Mouse (Mus musculus) C2C12 (cell line): Measurements from ENCODE around the gene Actl6a. TPM values are rescaled to one million over a fixed set of nuclear protein-coding genes. Genes with fewer than 3 reads are reported as not detected.
A peak's percentile ranks its signal among the peaks of the same experiment; 100 is the strongest.

Experiments used
- H3K27me3 ChIP-seq: one replicate; pipeline ENCODE4 v1.6.1; 2011; ENCODE audit not compliant: control insufficient read depth, insufficient read depth, insufficient read length
- H3K36me3 ChIP-seq: one replicate; pipeline ENCODE4 v1.6.1; 2011; ENCODE audit not compliant: control insufficient read depth, insufficient read depth
- H3K4me3 ChIP-seq: one replicate; pipeline ENCODE4 v1.5.1; 2011; ENCODE audit warnings: mild to moderate bottlenecking, control low read depth; ENCODE audit not compliant: poor library complexity, insufficient read depth, severe bottlenecking
- H3K79me2 ChIP-seq: one replicate; pipeline ENCODE4 v1.6.1; 2011; ENCODE audit not compliant: control insufficient read depth, insufficient read depth
- H3K79me3 ChIP-seq: one replicate; pipeline ENCODE4 v1.6.1; 2011; ENCODE audit warnings: low read depth, control low read depth
- H3ac ChIP-seq: one replicate; pipeline ENCODE3; 2011; ENCODE audit warnings: low read depth; ENCODE audit not compliant: control insufficient read depth, insufficient read length
- CEBPB ChIP-seq: IDR thresholded peaks from one replicate; pipeline ENCODE4 v1.6.1; 2011; ENCODE audit warnings: low read depth, mild to moderate bottlenecking, control low read depth, moderate library complexity
- CTCF ChIP-seq: IDR thresholded peaks from one replicate; pipeline ENCODE4 v1.5.1; 2011; ENCODE audit not compliant: control insufficient read depth, insufficient read depth, insufficient read length
- FOSL1 ChIP-seq: IDR thresholded peaks from one replicate; pipeline ENCODE4 v1.8.0; 2011; ENCODE audit warnings: mild to moderate bottlenecking, low read length; ENCODE audit not compliant: poor library complexity, insufficient read depth, severe bottlenecking
- MAX ChIP-seq: IDR thresholded peaks from one replicate; pipeline ENCODE4 v1.6.1; 2011; ENCODE audit warnings: mild to moderate bottlenecking, control low read depth
- MYOD1 ChIP-seq: IDR thresholded peaks from one replicate; pipeline ENCODE4 v1.6.1; 2011; ENCODE audit warnings: low read depth; ENCODE audit not compliant: control insufficient read depth, insufficient read length
- MYOG ChIP-seq: IDR thresholded peaks from one replicate; pipeline ENCODE4 v1.6.1; 2011; ENCODE audit not compliant: control insufficient read depth, insufficient read length; ENCODE audit errors: extremely low read depth
- USF1 ChIP-seq: IDR thresholded peaks from one replicate; pipeline ENCODE4 v1.6.1; 2011; ENCODE audit warnings: low read depth, mild to moderate bottlenecking, control low read depth, moderate library complexity
- polyA plus RNA-seq: library from polyadenylated mRNA; unstranded; fragments of >200 nt; fragmentation: generic; extraction: Trizol; gene quantifications from one replicate; pipeline ENCODE4 v1.2.1, GENCODE M21; 2012; ENCODE audit warnings: missing spikeins

The Actl6a gene
- polyA plus RNA-seq, 1 experiment: 77.7 TPM

DNA sequence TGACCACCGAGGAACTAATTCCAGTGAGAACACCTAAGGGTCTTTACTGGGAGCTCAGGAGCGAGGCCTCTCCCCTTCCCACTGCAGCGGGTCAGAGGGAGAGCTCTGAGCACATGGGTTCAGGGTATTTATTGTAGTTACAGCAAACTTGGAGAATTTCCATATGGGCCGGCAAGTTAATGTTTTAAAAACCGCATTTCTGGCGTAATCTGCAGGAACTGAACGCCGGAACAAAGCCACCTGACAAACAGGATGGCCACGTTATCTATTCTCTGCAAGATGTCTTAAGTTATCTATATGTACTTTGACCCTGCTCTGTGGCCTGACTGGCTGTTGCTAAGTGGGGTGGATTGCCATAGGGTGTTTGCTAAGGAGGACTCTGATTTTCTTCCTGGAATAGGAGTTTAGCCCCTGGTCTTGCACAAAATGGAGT, 16.5 kb upstream of the Actl6a start:
- no peaks in the 10 kb centered on the region for H3K36me3 ChIP-seq
- H3ac ChIP-seq: no peak overlapping the region
- H3K27me3 ChIP-seq: peaks cover 3% of the 10 kb centered on the region
- H3K79me2 ChIP-seq: no peaks in the 10 kb centered on the region
- TF ChIP-seq FOSL1: no peak
- no peak for TF ChIP-seq CTCF
- TF ChIP-seq MYOD1: no peak
- TF ChIP-seq USF1: no peak
- no peak for TF ChIP-seq MAX
- no peak for TF ChIP-seq MYOG
- no peak for TF ChIP-seq CEBPB
- H3K4me3 ChIP-seq: no peak overlapping the region
- H3K79me3 ChIP-seq: no peaks in the 10 kb centered on the region

DNA sequence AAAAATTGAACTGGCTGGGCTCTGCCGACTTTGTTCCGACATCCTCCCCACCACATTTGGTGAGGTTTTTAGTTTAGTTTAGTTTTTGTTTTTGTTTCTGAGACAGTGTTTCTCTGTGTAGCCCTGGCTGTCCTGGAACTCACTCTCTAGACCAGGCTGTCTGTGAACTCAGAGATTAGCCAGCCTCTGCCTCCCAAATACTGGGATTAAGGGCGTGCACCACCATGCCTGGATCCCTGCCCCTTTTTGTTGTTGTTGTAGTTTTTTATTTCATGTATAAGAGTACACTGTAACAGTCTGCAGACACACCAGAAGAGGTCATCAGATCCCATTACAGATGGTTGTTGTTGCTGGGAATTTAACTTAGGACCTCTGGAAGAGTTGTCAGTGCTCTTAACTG, 16.1 kb upstream of the Actl6a start:
- TF ChIP-seq MYOG (no peak), USF1 (no peak), CEBPB (no peak), MAX (no peak), CTCF (no peak), MYOD1 (no peak), FOSL1 (no peak)

DNA sequence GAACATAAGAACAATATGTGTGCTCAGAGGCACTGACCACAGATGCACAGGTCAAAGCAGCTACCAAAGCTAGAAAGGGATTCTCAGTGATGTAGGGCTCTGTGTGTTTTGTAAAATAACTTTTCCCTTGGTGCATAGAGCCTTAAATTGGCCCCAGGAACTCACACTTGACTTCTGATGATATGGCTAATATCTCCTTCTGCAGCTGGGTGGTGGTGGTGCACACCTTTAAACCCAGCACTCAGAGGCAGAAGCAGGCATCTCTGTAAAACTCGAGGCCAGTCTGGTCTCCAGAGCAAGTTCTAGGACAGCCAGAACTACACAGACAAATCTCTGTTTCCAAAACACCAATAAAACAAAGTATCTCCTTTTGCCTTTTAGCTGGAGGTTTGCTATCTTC, 15.2 kb upstream of the Actl6a start:
- Histone ChIP-seq H3K79me2 (no peaks in the 10 kb centered on the region), H3K27me3 (peaks cover 3% of the 10 kb centered on the region), H3K79me3 (no peaks in the 10 kb centered on the region), H3ac (no peak overlapping the region), H3K4me3 (no peak overlapping the region), H3K36me3 (no peaks in the 10 kb centered on the region)
- TF ChIP-seq MYOD1 (no peak), CEBPB (no peak), CTCF (no peak), MAX (no peak), FOSL1 (no peak)

More for the DNA sequence above, 16.1 kb upstream of the Actl6a start:
- H3K79me2 ChIP-seq: no peaks in the 10 kb centered on the region
- no peaks in the 10 kb centered on the region for H3K79me3 ChIP-seq
- H3K27me3 ChIP-seq: peaks cover 3% of the 10 kb centered on the region
- no peak overlapping the region for H3ac ChIP-seq
- H3K4me3 ChIP-seq: no peak overlapping the region
- H3K36me3 ChIP-seq: no peaks in the 10 kb centered on the region

DNA sequence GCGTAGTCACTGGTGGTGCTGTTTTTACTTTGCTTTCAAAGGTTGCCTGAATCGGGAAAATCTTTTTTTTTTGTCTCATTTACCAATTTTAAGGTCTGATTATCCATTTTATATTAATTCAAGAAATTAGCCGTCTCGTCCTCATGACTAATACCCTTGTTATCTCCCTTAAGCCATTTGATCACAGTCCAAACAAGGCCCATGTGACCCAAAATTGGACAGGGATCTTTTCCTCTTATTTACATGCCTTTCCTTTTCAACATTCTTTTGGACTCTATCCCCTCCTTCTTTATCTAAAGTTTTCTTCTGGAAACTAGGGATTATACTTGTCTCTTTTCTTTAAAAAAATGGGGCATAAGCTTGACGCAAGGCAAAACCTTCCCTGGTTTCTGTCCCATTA, 14.3 kb upstream of the Actl6a start:
- TF ChIP-seq USF1 (peak; percentile 41), MYOG (no peak)
- Histone ChIP-seq H3ac (no peak overlapping the region), H3K36me3 (no peaks in the 10 kb centered on the region), H3K4me3 (no peak overlapping the region), H3K79me3 (no peaks in the 10 kb centered on the region), H3K27me3 (no peaks in the 10 kb centered on the region), H3K79me2 (no peaks in the 10 kb centered on the region)

DNA sequence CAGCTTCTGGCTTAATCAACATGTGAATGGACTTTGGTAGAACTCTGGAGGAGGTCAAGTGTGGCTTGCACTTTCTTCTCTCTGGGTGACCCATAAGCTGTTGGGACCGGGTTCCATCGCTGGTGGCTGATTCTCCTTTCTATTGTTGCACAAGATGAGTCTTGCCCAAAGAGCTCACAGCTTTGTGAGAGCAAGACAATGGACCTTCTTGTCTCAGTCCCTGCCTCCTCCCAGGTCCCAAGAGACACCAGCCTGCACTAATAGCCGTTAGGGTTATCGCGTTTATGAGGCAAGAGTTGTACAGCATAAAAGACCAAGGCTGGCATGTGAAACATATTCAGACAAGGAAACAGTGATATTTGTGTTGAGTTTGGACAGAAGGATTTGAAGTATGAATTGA, 11.9 kb upstream of the Actl6a start:
- H3K79me2 ChIP-seq: no peaks in the 10 kb centered on the region

DNA sequence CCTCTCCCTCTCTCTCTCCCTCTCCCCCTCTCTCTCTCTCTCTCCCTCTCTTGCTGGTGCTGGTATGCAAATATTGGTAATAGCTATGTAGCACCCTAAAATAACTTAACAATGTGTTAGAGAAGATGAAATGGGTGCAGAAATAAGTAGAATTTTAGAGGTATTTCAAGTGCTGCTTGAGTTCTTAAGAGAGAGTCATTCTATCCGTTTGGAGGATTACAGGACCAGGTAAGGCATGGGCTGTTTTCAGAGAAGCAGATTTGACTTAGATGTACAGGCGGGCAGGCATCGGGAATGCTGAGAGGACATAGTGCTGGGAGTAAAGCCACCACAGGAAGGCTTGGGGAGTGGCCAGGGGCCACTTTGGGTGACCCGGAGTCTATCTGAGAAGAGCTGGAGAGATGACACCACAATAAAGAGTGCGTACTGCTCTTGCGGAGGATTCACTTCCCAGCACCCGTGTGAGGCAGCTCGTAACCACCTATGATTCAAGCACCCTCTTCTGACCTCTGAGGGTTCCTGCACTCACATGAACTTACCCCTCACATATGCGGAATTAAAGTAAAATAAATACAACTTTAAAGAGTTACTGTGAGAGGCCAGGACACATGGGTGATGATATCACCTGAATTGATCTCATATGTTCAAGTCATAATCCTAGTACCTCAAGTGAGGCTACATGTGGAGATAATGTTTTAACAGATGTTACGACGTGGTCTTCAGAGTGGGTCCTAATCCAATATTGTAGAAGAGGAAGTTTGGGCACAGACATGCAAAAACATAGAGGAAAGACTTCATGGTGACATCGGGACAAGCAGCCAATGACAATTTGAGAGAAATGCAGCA, 11.1 kb upstream of the Actl6a start:
- Histone ChIP-seq H3K79me2 (no peaks in the 10 kb centered on the region), H3K4me3 (no peak overlapping the region), H3K27me3 (no peaks in the 10 kb centered on the region), H3K36me3 (no peaks in the 10 kb centered on the region), H3K79me3 (no peaks in the 10 kb centered on the region), H3ac (no peak overlapping the region)
- TF ChIP-seq CEBPB: no peak
- TF ChIP-seq MYOG: no peak
- TF ChIP-seq FOSL1: no peak
- TF ChIP-seq MAX: no peak
- no peak for TF ChIP-seq MYOD1
- no peak for TF ChIP-seq CTCF
- no peak for TF ChIP-seq USF1

More for the DNA sequence above, 11.9 kb upstream of the Actl6a start:
- no peaks in the 10 kb centered on the region for H3K79me3 ChIP-seq
- H3K27me3 ChIP-seq: no peaks in the 10 kb centered on the region
- H3K36me3 ChIP-seq: no peaks in the 10 kb centered on the region
- no peak overlapping the region for H3ac ChIP-seq
- no peak for TF ChIP-seq MYOD1
- TF ChIP-seq MYOG: no peak
- TF ChIP-seq FOSL1: no peak
- TF ChIP-seq CEBPB: no peak
- no peak for TF ChIP-seq USF1
- no peak for TF ChIP-seq MAX
- no peak for TF ChIP-seq CTCF
- H3K4me3 ChIP-seq: no peak overlapping the region
